In the genomic region with DNA sequence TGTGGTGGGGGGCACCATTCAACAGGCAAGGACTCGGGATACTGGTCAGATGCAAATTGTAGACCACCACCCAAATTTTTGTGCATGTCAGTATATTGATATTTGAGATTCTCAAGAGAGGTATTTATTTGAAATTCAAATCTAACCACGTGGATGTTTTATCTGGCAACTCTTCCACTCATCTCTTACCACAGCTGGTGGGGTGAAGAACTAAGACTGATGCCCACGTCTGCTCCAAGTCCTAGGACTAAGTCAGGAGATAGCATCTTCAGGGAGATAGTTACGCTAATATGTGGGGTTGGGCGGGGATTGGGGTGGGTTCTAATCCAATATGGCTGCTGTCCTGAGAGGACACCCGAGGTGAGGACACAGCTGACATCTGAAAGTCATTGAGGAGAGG, we compare ENCODE assay signal across 17 mouse cellular contexts.
"Had no signal": no experiment of that assay in that cellular context is flagged by ENCODE, and none has a peak within 500 bp of the region (broad histone marks: within the 10 kb centered on the region; RNA-seq: fewer than 3 reads in every experiment).

No protein-coding gene starts in this region.

- H3K27me3 ChIP-seq: liver, embryonic 13.5 days; lung, embryonic 15.5 days; midbrain, embryonic 12.5 days; midbrain, embryonic 15.5 days; neural tube, embryonic 12.5 days; neural tube, embryonic 15.5 days had no signal

- H3K4me1 ChIP-seq: liver, embryonic 13.5 days; midbrain, embryonic 12.5 days; midbrain, embryonic 15.5 days; neural tube, embryonic 12.5 days had no signal

- ATAC-seq: midbrain, embryonic 15.5 days had no signal

- H3K9ac ChIP-seq: liver, embryonic 13.5 days; lung, embryonic 15.5 days; midbrain, embryonic 12.5 days; midbrain, embryonic 15.5 days; neural tube, embryonic 12.5 days; neural tube, embryonic 15.5 days had no signal

- H3K4me3 ChIP-seq: layer of hippocampus, adult 2 months; left cerebral cortex, adult 2 months; liver, embryonic 13.5 days; lung, embryonic 15.5 days; midbrain, embryonic 12.5 days; midbrain, embryonic 15.5 days; neural tube, embryonic 12.5 days; neural tube, embryonic 15.5 days had no signal

- H3K4me2 ChIP-seq: liver, embryonic 13.5 days; lung, embryonic 15.5 days; midbrain, embryonic 12.5 days; midbrain, embryonic 15.5 days; neural tube, embryonic 12.5 days; neural tube, embryonic 15.5 days had no signal

- H3K36me3 ChIP-seq: liver, embryonic 13.5 days; lung, embryonic 15.5 days; midbrain, embryonic 12.5 days; midbrain, embryonic 15.5 days; neural tube, embryonic 12.5 days; neural tube, embryonic 15.5 days had no signal

- H3K27ac ChIP-seq: kidney, postnatal 0 days; layer of hippocampus, adult 2 months; left cerebral cortex, adult 2 months; liver, embryonic 13.5 days; lung, embryonic 15.5 days; macrophage; midbrain, embryonic 12.5 days; midbrain, embryonic 15.5 days; neural tube, embryonic 12.5 days; neural tube, embryonic 15.5 days; stomach, postnatal 0 days had no signal

- DNase-seq: layer of hippocampus, adult 9-11 months; liver, embryonic 13.5 days; right cerebral cortex, adult 18-20 months; right cerebral cortex, postnatal 14 days; right cerebral cortex, postnatal 4 days; thymus, adult 2 months; thymus, postnatal 25 days had no signal

- H3K9me3 ChIP-seq: liver, embryonic 13.5 days; lung, embryonic 15.5 days; midbrain, embryonic 12.5 days; midbrain, embryonic 15.5 days; neural tube, embryonic 12.5 days; neural tube, embryonic 15.5 days had no signal
